Mouse (Mus musculus): Measurements from ENCODE around the gene Rem2. TPM values are rescaled to one million over a fixed set of nuclear protein-coding genes. Genes with fewer than 3 reads are reported as not detected.

The Rem2 gene
- polyA plus RNA-seq, 1 experiment from 2014 or later, result 0.47 TPM

GRCm38 (mm10) chr14:54501365-54501764 is 25.5 kb downstream of the Rem2 start:
- Histone ChIP-seq H3K27ac (replicated peaks) (no peak overlapping the region), H3K9me3 (ENCODE audit: control insufficient read depth, low read length) (no peaks in the 10 kb centered on the region), H3K9ac (ENCODE audit: low read length) (no peak overlapping the region), H3K4me3 (ENCODE audit: low read depth, low read length) (no peak overlapping the region), H3K36me3 (ENCODE audit: control insufficient read depth, insufficient read depth, low read length) (no peaks in the 10 kb centered on the region), H3K27me3 (ENCODE audit: control insufficient read depth, insufficient read depth, low read length) (no peaks in the 10 kb centered on the region), H3K4me2 (replicated peaks; ENCODE audit: low read depth) (no peak overlapping the region), H3K4me1 (replicated peaks; ENCODE audit: control insufficient read depth, insufficient read depth) (no peaks in the 10 kb centered on the region)
- ATAC-seq (ENCODE audit: low FRiP score, low TSS enrichment), result no peak
- TF ChIP-seq CTCF (IDR thresholded peaks at IDR 0.05; ENCODE audit: low read depth) (no peak), EP300 (optimal IDR thresholded peaks at IDR 0.05) (no peak)
- WGBS, result 50% methylated on average over 2 of the region's 2 CpGs
- no peak for DNase-seq (ENCODE audit: low spot score)

- Histone ChIP-seq H3K27ac (replicated peaks) (no peak overlapping the region), H3K4me1 (replicated peaks; ENCODE audit: control insufficient read depth, insufficient read depth) (no peaks in the 10 kb centered on the region), H3K9me3 (ENCODE audit: control insufficient read depth, low read length) (no peaks in the 10 kb centered on the region), H3K9ac (ENCODE audit: low read length) (no peak overlapping the region), H3K4me3 (ENCODE audit: low read depth, low read length) (no peak overlapping the region), H3K36me3 (ENCODE audit: control insufficient read depth, insufficient read depth, low read length) (peaks cover 3% of the 10 kb centered on the region; the same call in 1 of the 2 replicates), H3K4me2 (replicated peaks; ENCODE audit: low read depth) (no peak overlapping the region), H3K27me3 (ENCODE audit: control insufficient read depth, insufficient read depth, low read length) (no peaks in the 10 kb centered on the region)
- WGBS, result 80% methylated on average over 2 of the region's 2 CpGs
- no peak for ATAC-seq (ENCODE audit: low FRiP score, low TSS enrichment)
- DNase-seq (ENCODE audit: low spot score), result no peak
- TF ChIP-seq EP300 (optimal IDR thresholded peaks at IDR 0.05) (no peak), CTCF (IDR thresholded peaks at IDR 0.05; ENCODE audit: low read depth) (no peak)
These were observed 27.2 kb downstream of the Rem2 start for GRCm38 (mm10) chr14:54503092-54503491.

DNA sequence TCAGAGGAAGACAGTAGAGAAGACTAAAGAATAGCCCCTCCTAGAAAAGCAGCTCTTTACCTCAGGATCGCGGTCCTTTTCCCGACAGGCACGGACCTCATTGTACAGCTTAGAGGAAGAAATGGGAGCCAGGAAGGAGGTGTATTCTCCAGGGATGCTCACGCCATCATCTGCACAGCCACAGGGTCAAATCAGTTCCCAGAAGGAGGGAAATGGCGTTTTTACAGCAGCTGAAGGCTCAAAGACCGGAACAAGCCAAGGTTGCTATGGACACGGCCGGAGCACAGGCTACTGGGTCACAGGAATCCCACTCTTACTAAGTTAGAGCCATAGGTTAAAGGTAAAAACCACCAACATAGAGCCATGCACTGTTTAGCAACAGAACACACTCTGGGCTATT is 33.9 kb downstream of the Rem2 start:
- TF ChIP-seq EP300 (optimal IDR thresholded peaks at IDR 0.05) (no peak), CTCF (IDR thresholded peaks at IDR 0.05; ENCODE audit: low read depth) (no peak)
- 90% methylated on average over 9 of the region's 9 CpGs for WGBS
- Histone ChIP-seq H3K27ac (replicated peaks) (no peak overlapping the region), H3K4me3 (ENCODE audit: low read depth, low read length) (no peak overlapping the region), H3K9ac (ENCODE audit: low read length) (no peak overlapping the region), H3K4me1 (replicated peaks; ENCODE audit: control insufficient read depth, insufficient read depth) (no peaks in the 10 kb centered on the region), H3K36me3 (ENCODE audit: control insufficient read depth, insufficient read depth, low read length) (peaks cover 47% of the 10 kb centered on the region), H3K9me3 (ENCODE audit: control insufficient read depth, low read length) (no peaks in the 10 kb centered on the region), H3K27me3 (ENCODE audit: control insufficient read depth, insufficient read depth, low read length) (no peaks in the 10 kb centered on the region), H3K4me2 (replicated peaks; ENCODE audit: low read depth) (no peak overlapping the region)
- no peak for DNase-seq (ENCODE audit: low spot score)
- no peak for ATAC-seq (ENCODE audit: low FRiP score, low TSS enrichment)

DNA sequence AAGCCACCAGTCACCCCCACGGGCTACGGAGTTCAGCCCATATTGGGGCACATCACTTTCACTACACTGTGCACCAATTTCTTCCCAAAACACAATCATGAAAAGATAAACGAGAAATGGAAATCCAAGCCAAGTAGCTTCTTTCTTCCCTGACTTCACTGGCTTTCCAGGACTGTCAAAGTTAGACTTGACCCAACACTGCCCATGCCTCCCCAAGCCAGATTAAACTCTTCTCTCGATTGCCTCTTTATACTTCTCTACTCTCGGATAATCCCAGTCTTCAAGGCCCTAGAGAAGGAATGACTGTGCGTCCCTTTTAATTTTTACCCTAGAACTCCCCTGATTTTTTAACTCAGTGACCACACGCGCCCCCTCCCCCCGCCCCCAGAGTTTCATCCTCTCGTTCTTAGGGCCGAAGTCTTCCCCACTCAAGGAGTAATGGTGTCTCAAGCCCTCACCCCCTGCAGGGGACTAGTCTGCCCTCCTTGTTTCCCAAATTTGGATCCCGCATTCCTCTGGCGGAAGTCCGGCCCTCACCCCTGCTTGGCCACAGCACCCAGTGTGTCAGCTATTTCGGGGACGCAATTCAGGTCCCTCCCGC is 40.9 kb downstream of the Rem2 start:
- Histone ChIP-seq H3K36me3 (ENCODE audit: control insufficient read depth, insufficient read depth, low read length) (peaks cover 19% of the 10 kb centered on the region), H3K4me3 (ENCODE audit: low read depth, low read length) (peak overlapping the region; percentile 67), H3K27me3 (ENCODE audit: control insufficient read depth, insufficient read depth, low read length) (no peaks in the 10 kb centered on the region), H3K4me1 (replicated peaks; ENCODE audit: control insufficient read depth, insufficient read depth) (no peaks in the 10 kb centered on the region; the same call in 1 of the 2 replicates), H3K4me2 (replicated peaks; ENCODE audit: low read depth) (peak overlapping the region; percentile 52), H3K9ac (ENCODE audit: low read length) (peak overlapping the region; percentile 74), H3K27ac (replicated peaks) (peak overlapping the region; percentile 59; the same call in 1 of the 2 replicates), H3K9me3 (ENCODE audit: control insufficient read depth, low read length) (no peaks in the 10 kb centered on the region)
- DNase-seq (ENCODE audit: low spot score) (no peak), ATAC-seq (ENCODE audit: low FRiP score, low TSS enrichment) (no peak)
- WGBS, result 2% methylated on average over 17 of the region's 17 CpGs
- TF ChIP-seq CTCF (IDR thresholded peaks at IDR 0.05; ENCODE audit: low read depth) (no peak; the same call in 1 of the 2 replicates), EP300 (optimal IDR thresholded peaks at IDR 0.05) (no peak)

- ATAC-seq (ENCODE audit: low FRiP score, low TSS enrichment) (no peak), DNase-seq (ENCODE audit: low spot score) (no peak)
- Histone ChIP-seq H3K4me2 (replicated peaks; ENCODE audit: low read depth) (no peak overlapping the region), H3K36me3 (ENCODE audit: control insufficient read depth, insufficient read depth, low read length) (no peaks in the 10 kb centered on the region), H3K27me3 (ENCODE audit: control insufficient read depth, insufficient read depth, low read length) (no peaks in the 10 kb centered on the region), H3K9ac (ENCODE audit: low read length) (no peak overlapping the region), H3K9me3 (ENCODE audit: control insufficient read depth, low read length) (no peaks in the 10 kb centered on the region), H3K27ac (replicated peaks) (no peak overlapping the region), H3K4me1 (replicated peaks; ENCODE audit: control insufficient read depth, insufficient read depth) (no peaks in the 10 kb centered on the region), H3K4me3 (ENCODE audit: low read depth, low read length) (no peak overlapping the region)
- peak; percentile 65 for TF ChIP-seq CTCF (IDR thresholded peaks at IDR 0.05; ENCODE audit: low read depth)
- TF ChIP-seq EP300 (optimal IDR thresholded peaks at IDR 0.05), result no peak
- WGBS, result 29% methylated on average over 6 of the region's 6 CpGs
These were observed 47.7 kb downstream of the Rem2 start for GRCm38 (mm10) chr14:54523600-54523999.

DNA sequence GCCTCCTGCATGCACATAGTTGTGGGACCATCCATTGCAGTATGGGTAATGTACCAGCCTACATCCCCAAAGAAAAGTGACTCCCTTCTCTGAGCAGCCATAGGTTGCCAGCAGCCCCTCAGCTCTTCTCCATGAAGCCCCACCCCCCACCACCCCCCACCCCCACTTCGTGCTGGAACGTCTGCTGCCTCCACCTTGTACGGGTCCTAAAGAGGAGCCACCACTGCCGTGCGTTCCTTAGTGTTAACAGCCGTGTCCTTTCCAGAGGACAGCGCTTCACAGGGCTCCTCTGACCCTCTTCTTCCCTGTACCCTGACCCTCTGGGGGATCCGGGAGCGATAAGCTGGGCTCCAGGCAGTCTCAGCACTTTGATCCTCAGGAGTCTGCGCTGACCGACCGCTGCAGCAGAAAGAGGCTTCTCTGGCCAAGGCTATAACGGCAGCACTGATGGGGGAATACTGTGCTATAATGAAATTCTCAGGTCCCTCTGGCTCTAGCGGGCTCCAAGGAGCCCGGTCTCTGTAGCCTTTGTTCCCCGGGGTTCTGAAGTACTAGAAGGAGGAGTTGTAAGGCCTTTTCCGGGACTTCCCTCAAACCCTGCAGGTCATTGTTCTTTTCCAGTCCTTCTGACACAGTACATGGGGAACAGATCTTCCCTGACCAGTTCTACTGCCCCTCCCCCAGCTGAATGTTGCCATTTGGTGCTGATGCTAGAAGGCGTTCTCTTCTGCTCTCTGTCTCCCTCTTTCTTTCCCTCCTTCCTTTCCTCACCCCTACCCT is 51.5 kb downstream of the Rem2 start:
- H3K27ac ChIP-seq (replicated peaks), result no peak overlapping the region
- TF ChIP-seq EP300 (optimal IDR thresholded peaks at IDR 0.05) (no peak), CTCF (IDR thresholded peaks at IDR 0.05; ENCODE audit: low read depth) (peak; percentile 27; the same call in 1 of the 2 replicates)
- 1% methylated on average over 18 of the region's 18 CpGs for WGBS

More for the DNA sequence above, 51.5 kb downstream of the Rem2 start:
- Histone ChIP-seq H3K9ac (ENCODE audit: low read length) (peak overlapping the region; percentile 54), H3K36me3 (ENCODE audit: control insufficient read depth, insufficient read depth, low read length) (no peaks in the 10 kb centered on the region), H3K4me2 (replicated peaks; ENCODE audit: low read depth) (peak overlapping the region; percentile 54), H3K27me3 (ENCODE audit: control insufficient read depth, insufficient read depth, low read length) (no peaks in the 10 kb centered on the region), H3K4me1 (replicated peaks; ENCODE audit: control insufficient read depth, insufficient read depth) (no peaks in the 10 kb centered on the region), H3K4me3 (ENCODE audit: low read depth, low read length) (peak overlapping the region; percentile 34), H3K9me3 (ENCODE audit: control insufficient read depth, low read length) (no peaks in the 10 kb centered on the region)
- DNase-seq (ENCODE audit: low spot score) (peak; percentile 34), ATAC-seq (ENCODE audit: low FRiP score, low TSS enrichment) (peak; percentile 33)
